Mouse (Mus musculus) adrenal gland, adult 18-20 months (tissue): ENCODE data around the gene Zfp446. TPM values are rescaled to one million over a fixed set of nuclear protein-coding genes. Genes with fewer than 3 reads are reported as not detected.

Source experiments
- DNase-seq, 2 experiments: peaks; one replicate each; pipeline ENCODE4 v3.0.0; 2021 to 2022; ENCODE audit warnings: low spot score in 2 of 2
- total RNA-seq, 2 experiments: library from RNA; stranded (reverse); gene quantifications; 1 replicate in 1 of 2; 2 replicates in 1 of 2; pipeline ENCODE4 v1.2.3; 2021

Zfp446 gene
- total RNA-seq, 2 experiments from 2014 or later = 5.7 to 6.5 TPM

DNA sequence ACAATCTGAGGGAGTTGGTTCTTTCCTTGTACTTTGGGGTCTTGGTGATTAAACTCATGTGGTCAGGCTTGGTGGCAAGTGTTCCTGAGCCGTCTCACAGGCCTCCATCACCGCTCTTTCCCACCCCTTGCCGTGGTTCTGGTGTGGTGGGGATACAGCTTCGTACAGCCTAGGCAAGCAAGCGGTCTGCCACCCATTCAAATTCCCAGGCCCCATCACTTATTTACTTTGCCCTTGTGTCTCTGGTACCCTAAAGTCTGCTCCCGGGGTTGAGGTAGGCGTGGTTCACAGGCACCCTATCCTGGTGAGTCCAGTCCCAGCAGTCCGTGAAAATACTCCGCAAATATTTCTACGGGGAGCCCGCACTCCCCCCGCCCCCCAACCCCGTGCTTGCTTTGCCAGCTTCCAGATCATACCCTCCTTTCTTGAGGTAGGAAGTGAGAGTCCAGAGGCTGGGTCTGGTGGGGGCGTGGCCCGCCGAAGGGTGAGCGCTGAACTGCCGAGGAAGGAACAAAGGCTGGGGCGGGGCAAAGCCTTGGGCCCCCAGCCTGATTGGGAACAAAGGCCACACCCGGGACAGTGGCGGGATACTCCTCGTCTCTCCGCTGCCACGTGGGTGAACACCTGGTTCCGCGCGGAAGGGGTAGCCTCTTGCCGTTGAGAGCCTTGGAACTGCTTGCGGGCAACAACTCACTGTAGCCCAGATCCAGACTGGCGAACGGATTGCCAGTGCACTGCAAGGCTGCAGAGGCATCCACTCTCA, 45.3 kb downstream of the Zfp446 start:
- peak in 1 of 2 experiments; percentile 65 for DNase-seq

DNA sequence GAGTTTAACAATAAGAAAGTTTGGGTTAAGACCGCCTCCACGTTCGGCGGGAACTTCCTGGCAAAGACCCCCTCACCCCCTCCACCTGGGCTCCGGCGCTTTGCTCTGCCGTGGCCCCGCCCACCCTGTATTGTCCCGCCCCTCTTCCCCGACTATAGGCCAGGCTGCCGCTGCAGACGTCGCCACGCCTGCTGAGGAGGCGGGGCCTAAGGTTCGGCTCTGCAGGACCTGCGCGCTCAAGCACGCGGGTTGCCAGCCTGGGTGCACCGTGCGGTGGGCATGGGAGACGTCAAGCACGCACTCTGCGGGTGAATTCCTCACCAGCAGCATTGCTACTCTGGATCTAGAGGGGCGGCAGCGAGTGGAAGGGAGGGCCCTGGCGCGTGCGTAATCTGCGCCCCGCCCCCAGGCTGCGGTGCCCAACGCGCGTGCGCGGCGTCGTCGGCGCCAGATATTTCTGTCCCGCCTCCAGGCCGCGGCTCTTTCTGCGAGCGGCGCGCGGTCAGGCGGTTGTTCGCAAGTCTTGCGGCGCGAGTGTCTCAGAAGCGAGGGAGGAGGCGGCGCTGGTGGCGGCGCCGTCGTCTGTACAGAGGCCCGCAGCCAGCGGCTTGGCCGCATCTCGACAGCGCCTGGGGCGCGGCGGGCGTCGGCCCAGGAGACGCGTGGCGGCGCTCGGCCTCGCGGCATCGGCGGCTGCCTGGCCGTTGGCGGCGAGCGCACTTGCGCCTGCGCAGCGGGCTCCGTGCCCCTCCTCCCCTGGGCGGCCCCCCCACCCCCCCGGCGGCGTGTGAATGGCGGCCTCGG, 46.5 kb downstream of the Zfp446 start:
- peak; percentile 96 to 98 for DNase-seq

DNA sequence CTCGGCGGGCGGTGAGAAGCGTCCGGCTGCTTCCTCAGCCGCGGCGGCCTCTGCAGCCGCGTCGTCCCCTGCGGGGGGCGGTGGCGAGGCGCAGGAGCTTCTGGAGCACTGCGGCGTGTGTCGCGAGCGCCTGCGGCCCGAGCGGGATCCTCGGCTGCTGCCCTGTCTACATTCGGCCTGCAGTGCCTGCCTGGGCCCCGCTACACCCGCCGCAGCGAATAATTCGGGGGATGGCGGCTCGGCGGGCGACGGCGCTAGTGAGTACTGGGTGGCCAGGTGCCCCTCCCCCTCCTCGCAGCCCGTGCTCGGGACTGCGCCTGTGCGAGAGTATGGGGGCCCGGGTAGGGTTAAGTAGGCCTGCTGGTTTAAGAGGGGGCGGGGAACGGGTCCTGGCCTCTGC, 47.2 kb downstream of the Zfp446 start:
- peak; percentile 72 to 74 for DNase-seq

DNA sequence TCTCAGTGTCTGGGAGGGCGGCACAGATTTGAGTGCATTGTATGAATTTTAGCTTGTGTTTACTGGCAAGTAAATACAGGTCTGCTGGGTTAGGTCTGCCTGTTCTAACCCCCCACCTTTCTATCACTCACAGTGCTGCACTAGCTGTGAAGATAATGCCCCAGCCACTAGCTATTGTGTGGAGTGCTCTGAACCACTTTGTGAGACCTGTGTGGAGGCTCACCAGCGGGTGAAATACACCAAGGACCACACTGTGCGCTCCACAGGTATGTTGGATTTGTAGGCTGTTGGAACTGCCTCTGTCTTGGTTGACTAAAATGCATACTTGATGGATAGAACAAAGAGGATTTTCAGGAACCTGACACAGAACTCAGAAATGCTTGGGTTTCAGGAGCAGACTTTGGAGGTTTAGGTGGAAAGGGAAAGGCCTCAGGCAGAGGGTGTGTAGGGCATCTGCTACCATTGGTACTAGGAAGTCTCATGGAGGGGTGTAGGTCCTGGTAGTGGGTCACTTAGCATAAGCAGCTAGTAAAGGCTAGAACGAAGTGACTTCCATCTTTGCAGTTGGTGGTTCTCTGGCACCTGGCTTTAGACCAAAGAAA, 48.0 kb downstream of the Zfp446 start:
- DNase-seq = no peak

DNA sequence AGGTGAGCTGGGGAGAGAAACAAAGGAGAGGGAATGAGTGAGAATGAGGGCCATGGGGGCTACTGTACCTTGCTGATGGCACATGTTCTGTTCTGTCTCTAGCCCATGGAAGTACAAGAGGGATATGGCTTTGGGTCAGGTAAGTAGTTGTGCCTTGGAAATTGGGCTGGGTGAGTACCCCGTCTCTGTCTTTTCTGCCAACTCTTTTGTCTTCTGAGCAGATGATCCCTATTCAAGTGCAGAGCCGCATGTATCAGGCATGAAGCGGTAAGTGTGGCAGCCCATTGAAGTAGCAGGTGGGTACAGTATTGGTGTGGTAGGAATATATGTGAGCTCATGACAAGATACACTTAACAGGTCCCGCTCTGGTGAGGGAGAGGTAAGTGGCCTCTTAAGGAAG, 51.3 kb downstream of the Zfp446 start:
- DNase-seq = no peak

DNA sequence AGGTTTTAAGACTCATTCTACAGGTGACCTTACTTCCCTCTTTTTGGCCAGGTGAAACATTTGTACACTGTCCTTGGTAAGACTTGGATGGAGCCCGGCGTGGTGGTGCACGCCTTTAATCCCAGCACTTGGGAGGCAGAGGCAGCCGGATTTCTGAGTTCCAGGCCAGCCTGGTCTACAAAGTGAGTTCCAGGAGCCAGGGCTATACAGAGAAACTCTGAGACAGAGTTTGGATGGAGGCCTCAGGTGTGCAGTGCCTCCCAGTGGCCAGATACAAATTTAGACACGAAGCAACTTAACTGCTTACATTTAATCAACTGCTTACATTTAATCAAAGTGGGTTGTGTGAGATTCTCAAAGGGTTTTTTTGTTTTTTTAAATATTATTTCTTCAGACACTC, 53.4 kb downstream of the Zfp446 start:
- DNase-seq = no peak

DNA sequence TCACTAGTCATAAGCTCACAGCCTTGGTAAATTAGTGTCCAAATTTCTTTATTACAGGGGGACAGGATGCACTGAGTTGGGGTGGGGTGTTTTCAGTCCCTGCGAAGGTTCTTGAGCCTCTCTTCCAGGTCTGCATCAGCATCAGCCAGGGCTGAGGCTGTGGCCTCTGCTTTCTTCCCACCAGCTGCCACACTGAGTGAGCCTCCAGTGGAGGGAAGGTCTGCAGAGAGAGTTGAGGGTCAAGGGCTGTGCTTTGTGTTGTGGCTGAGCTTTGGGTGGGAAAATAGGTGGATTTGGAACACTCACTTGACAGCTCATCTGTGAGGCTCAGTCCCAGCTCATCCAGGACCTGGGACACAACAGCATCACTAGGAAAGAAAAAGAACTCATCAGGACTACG, 54.3 kb downstream of the Zfp446 start:
- no peak for DNase-seq

DNA sequence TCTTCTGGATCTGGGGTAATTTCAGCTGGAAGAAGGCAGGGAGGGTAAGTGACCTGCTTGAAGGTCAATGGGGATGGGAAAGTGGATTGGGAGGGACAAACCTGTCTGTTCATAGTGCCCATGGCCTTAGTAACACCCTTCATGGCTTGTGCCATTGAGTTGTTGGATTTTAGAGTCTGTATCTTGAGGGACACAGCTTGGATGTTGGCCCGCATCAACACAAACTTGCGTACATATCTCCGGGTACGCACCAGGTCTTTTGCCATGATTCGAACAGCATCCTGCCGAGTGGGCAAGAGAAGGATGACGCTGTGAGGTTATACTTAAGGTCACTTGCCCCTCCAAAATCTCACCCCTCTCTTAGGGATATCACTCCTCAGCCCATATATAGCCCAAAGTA, 54.9 kb downstream of the Zfp446 start:
- DNase-seq = no peak

DNA sequence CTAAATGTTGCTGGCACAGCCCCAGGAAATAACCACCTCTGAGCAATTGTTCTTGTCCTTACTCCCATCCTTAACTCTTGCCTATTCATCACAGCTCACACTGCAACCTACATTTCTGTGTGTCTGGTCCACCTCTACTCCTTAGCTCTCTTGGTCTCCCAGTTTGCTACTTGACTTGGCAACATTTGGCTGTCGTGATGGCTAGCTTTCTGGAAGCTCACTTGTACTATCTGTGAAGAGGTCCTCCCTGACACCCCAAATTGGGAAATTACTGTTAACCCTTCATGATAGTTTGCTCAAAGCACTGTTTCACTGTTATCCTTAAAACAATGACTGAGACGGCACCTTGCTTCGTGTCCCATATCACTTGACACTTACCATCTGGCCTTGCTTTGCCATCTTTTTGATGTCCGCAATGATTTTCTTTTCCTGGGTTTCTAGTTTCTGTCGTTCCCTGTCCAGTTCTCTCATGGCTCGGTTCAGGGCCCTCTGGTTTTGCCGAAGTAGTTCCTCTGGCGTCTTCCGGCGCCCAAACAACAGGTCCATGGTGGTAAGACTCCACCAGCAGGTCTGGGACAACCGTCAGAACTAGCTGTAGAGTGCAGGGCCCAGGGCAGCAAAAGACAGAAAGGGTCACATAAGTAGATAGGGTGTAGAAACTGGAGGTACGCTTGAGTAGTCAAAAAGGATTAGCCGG, 56.0 kb downstream of the Zfp446 start:
- DNase-seq = no peak

DNA sequence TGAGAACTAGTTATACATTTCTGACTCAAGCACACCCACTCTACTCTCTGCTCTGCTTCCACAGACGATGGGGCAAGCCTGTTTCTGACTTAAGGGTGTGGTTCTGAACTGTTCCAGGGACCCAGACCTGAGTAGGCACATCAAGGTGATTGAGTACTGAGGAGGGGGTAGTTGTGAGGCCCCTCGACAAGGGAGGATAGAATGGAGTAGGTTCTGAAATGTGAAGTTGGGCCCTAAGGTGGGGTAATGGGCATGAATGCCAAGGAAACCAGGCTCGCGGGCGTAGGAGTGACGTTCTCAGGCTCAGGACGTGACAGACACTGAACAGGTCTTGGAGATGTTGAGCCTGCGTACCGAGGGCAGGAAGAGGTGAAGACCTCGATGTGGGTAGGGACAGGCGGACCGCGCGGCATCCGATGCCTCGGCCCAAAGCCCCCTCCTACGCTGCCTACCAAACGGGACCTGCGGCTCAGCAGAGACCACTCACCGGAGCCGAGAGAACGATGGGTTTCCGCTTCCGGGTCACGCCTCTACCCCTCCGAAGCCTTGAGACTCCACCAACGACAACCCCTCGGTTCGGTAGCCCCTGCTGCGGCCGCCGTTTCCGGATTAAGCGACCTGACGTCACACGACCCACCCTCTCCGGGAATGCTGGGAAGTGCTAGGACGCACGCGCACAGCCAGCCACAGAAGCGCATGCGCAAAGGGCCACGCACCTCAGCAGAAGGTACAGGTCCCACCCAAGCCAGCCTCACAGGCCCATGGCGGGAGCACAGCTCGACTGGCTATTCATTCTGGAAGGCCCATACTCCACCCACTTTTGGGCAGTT, 56.7 kb downstream of the Zfp446 start, which contains the start of gene Chmp2a:
Gene Chmp2a (minus strand): TSS at position 660 of the 830 bp plus-strand sequence.
- DNase-seq = peak; percentile 96 to 97

Other genes starting within 250 kb of the Zfp446 start
- not detected for gene Vmn2r56, start 242.8 kb upstream of the Zfp446 start, total RNA-seq
- gene Zscan18, start 174.2 kb upstream of the Zfp446 start, total RNA-seq = 1 to 10 TPM; 2.4 to 3.1 TPM
- 10 to 100 TPM in 1 of 2 experiments, 1 to 10 TPM in 1; 9.2 to 10.1 TPM for gene Zfp329, start 159.0 kb upstream of the Zfp446 start, total RNA-seq
- gene Zfp110, start 143.1 kb upstream of the Zfp446 start, total RNA-seq = 10 to 100 TPM; 20.0 to 27.6 TPM
- 1 to 10 TPM; 3.0 to 4.0 TPM for gene Zfp128, start 96.7 kb upstream of the Zfp446 start, total RNA-seq
- gene Zscan22, start 80.0 kb upstream of the Zfp446 start, total RNA-seq = 10 to 100 TPM; 13.9 to 14.2 TPM
- 100 to 1,000 TPM; 896 to 922 TPM for gene Rps5, start 55.6 kb upstream of the Zfp446 start, total RNA-seq
- gene Rnf225, start 50.4 kb upstream of the Zfp446 start, total RNA-seq = under 1 TPM; 0.30 to 0.45 TPM
- 1 to 10 TPM; 8.4 to 9.5 TPM for gene Zfp324, start 12.0 kb upstream of the Zfp446 start, total RNA-seq
- under 1 TPM in 1 of 2 experiments, not detected in 1; 0.70 TPM for gene Slc27a5, start 20.3 kb downstream of the Zfp446 start, total RNA-seq
- 100 to 1,000 TPM; 201 to 235 TPM for gene Trim28, start 21.3 kb downstream of the Zfp446 start, total RNA-seq
- gene Zbtb45, start 32.2 kb downstream of the Zfp446 start, total RNA-seq = 10 to 100 TPM; 12.1 to 12.5 TPM
- 100 to 1,000 TPM; 210 to 213 TPM for gene Chmp2a, start 57.0 kb downstream of the Zfp446 start, total RNA-seq
- 100 to 1,000 TPM; 162 to 182 TPM for gene Ube2m, start 60.4 kb downstream of the Zfp446 start, total RNA-seq
- gene Mzf1, start 76.9 kb downstream of the Zfp446 start, total RNA-seq = 1 to 10 TPM; 1.8 to 2.2 TPM
- not detected for gene Vmn1r85, start 117.3 kb downstream of the Zfp446 start, total RNA-seq
- not detected for gene Vmn1r86, start 142.1 kb downstream of the Zfp446 start, total RNA-seq
- gene Vmn1r87, start 162.3 kb downstream of the Zfp446 start, total RNA-seq = not detected
- under 1 TPM; 0.06 to 0.10 TPM for gene Vmn1r88, start 181.7 kb downstream of the Zfp446 start, total RNA-seq
- gene Vmn1r89, start 235.2 kb downstream of the Zfp446 start, total RNA-seq = not detected